In the genomic region with DNA sequence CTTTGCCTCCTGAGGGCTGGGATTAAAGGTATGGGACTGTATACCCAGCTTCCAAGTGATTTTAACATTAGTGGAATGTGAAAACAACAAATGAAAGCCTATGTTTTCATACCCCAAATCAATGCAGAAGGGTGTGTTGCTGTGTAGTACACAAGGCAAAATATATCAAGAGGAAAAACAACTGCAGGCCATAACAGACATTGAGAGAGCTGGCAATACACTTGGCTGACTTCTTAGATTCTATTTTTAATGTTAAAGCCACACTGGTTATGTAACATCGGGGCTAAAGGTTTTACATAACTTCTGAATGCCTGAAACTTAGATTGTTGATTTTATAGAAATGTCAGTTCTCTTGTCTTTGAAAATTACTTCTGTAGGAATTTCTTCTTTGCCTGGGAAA, we compare ENCODE assay signal across 22 mouse cellular contexts. TPM values are rescaled to one million over a fixed set of nuclear protein-coding genes. Genes with fewer than 3 reads are reported as not detected.
DNase-seq lines count a peak whose midpoint lies in the region; ATAC-seq and TF ChIP-seq lines count a peak whose summit lies in the region.
"Had no signal": no experiment of that assay in that cellular context is flagged by ENCODE, and none has a peak within 500 bp of the region (broad histone marks: within the 10 kb centered on the region; RNA-seq: fewer than 3 reads in every experiment).

No protein-coding gene starts in this region.

- no peak for TF ChIP-seq CTCF in gastrocnemius, adult 2 months (IDR thresholded peaks at IDR 0.05)
- TF ChIP-seq CTCF in liver, adult 2 months (IDR thresholded peaks at IDR 0.05; ENCODE audit: low read depth, low read length), result no peak
- no peak for TF ChIP-seq CTCF in testis, adult 2 months (IDR thresholded peaks at IDR 0.05; ENCODE audit: control insufficient read depth, insufficient read depth, insufficient replicate concordance, low read depth, low read length)

- no peak overlapping the region for H3K4me3 ChIP-seq in gastrocnemius, adult 2 months
- no peak overlapping the region for H3K4me3 ChIP-seq in liver, adult 2 months (ENCODE audit: insufficient read depth, low read depth, low read length)
- no peak overlapping the region for H3K4me3 ChIP-seq in liver, embryonic 12.5 days
- H3K4me3 ChIP-seq in testis, adult 2 months (ENCODE audit: control insufficient read depth, low read depth, low read length), result no peak overlapping the region
- H3K4me3 ChIP-seq: embryonic facial prominence, embryonic 13.5 days; heart, embryonic 15.5 days; hindbrain, embryonic 10.5 days; left cerebral cortex, adult 2 months; limb, embryonic 10.5 days; midbrain, embryonic 10.5 days had no signal

- TF ChIP-seq POLR2A in liver, adult 2 months (IDR thresholded peaks at IDR 0.05; ENCODE audit: extremely low read depth, insufficient read depth, low read length), result no peak
- TF ChIP-seq POLR2A in testis, adult 2 months (IDR thresholded peaks at IDR 0.05; ENCODE audit: control insufficient read depth, low read depth, low read length), result no peak

- peaks cover 18% of the 10 kb centered on the region for H3K36me3 ChIP-seq in liver, adult 2 months (ENCODE audit: control insufficient read depth, insufficient read depth, low read length)
- peaks cover 29% of the 10 kb centered on the region for H3K36me3 ChIP-seq in liver, embryonic 12.5 days
- no peaks in the 10 kb centered on the region for H3K36me3 ChIP-seq in testis, adult 2 months (ENCODE audit: control insufficient read depth, insufficient read depth, low read length)

- H3K27ac ChIP-seq in gastrocnemius, adult 2 months, result peak overlapping the region; percentile 83
- H3K27ac ChIP-seq in liver, adult 2 months (replicated peaks; ENCODE audit: insufficient read depth, low read depth, low read length), result no peak overlapping the region
- H3K27ac ChIP-seq in liver, embryonic 12.5 days, result no peak overlapping the region
- 0 out of 2 replicates have a peak overlapping the region, but pooled peaks have one; percentile 21 for H3K27ac ChIP-seq in testis, adult 2 months (ENCODE audit: control insufficient read depth, insufficient read depth, low read depth, low read length)
- H3K27ac ChIP-seq: embryonic facial prominence, embryonic 13.5 days; heart, embryonic 15.5 days; hindbrain, embryonic 10.5 days; left cerebral cortex, adult 2 months; limb, embryonic 10.5 days; macrophage; midbrain, embryonic 10.5 days had no signal

- no peak overlapping the region for H3K9ac ChIP-seq in liver, adult 2 months (ENCODE audit: low read depth, low read length)
- H3K9ac ChIP-seq in liver, embryonic 12.5 days, result no peak overlapping the region
- H3K9ac ChIP-seq: embryonic facial prominence, embryonic 13.5 days; heart, embryonic 15.5 days had no signal

- intact Hi-C loops in gastrocnemius, adult 2 months (cut with DNase I), result no loop called here

- DNase-seq in gastrocnemius, adult 2 months, result no peak
- DNase-seq in gastrocnemius, postnatal 4 days (ENCODE audit: low spot score in 2 of 2), result no peak
- DNase-seq in liver, adult 2 months (ENCODE audit: extremely low read depth, low read depth, low spot score), result peak; percentile 26
- DNase-seq in testis, postnatal 10 days (ENCODE audit: low spot score), result no peak
- DNase-seq in right cerebral cortex, postnatal 4 days, result no peak
- DNase-seq: cerebellum, postnatal 10 days; kidney, adult 11 months; kidney, postnatal 14 days; thymus, adult 18-20 months; thymus, postnatal 4 days had no signal

- no peaks in the 10 kb centered on the region for H3K27me3 ChIP-seq in liver, adult 2 months (ENCODE audit: control insufficient read depth, insufficient read depth, low read length)
- H3K27me3 ChIP-seq in liver, embryonic 12.5 days (replicated peaks), result no peaks in the 10 kb centered on the region
- no peaks in the 10 kb centered on the region for H3K27me3 ChIP-seq in testis, adult 2 months (ENCODE audit: control insufficient read depth, insufficient read depth, low read length)
- H3K27me3 ChIP-seq: CH12.LX; embryonic facial prominence, embryonic 13.5 days; heart, embryonic 15.5 days had no signal

- no peaks in the 10 kb centered on the region for H3K79me2 ChIP-seq in liver, adult 2 months (ENCODE audit: control insufficient read depth, insufficient read depth, low read length)

- no peaks in the 10 kb centered on the region for H3K9me3 ChIP-seq in liver, embryonic 12.5 days (replicated peaks)
- H3K9me3 ChIP-seq: embryonic facial prominence, embryonic 13.5 days; heart, embryonic 15.5 days; limb, embryonic 10.5 days; midbrain, embryonic 10.5 days had no signal

- no peak overlapping the region for H3K4me2 ChIP-seq in liver, embryonic 12.5 days
- H3K4me2 ChIP-seq: embryonic facial prominence, embryonic 13.5 days; heart, embryonic 15.5 days; liver, embryonic 11.5 days had no signal

- ATAC-seq in liver, embryonic 12.5 days, result no peak
- ATAC-seq: forebrain, embryonic 14.5 days had no signal

- no peaks in the 10 kb centered on the region; the same call in 1 of the 2 replicates for H3K4me1 ChIP-seq in liver, adult 2 months (ENCODE audit: control insufficient read depth, insufficient read depth, low read length)
- no peaks in the 10 kb centered on the region for H3K4me1 ChIP-seq in liver, embryonic 12.5 days
- no peaks in the 10 kb centered on the region; the same call in 1 of the 2 replicates for H3K4me1 ChIP-seq in testis, adult 2 months (ENCODE audit: control insufficient read depth, insufficient read depth, low read length)
- H3K4me1 ChIP-seq: embryonic facial prominence, embryonic 13.5 days; hindbrain, embryonic 10.5 days; midbrain, embryonic 10.5 days had no signal

- 31% methylated on average over 1 of the region's 1 CpGs for WGBS in liver, adult 2 months
- 62% methylated on average over 1 of the region's 1 CpGs for WGBS in liver, embryonic 12.5 days (ENCODE audit: insufficient replicate concordance)

RNA-seq across cellular contexts. Expression of a gene that starts 37.5 kb away (rescaled TPM):
- 10 to 100 TPM; 22.1 to 23.2 TPM for total RNA-seq in gastrocnemius, adult 2 months (2021)
- 10 to 100 TPM; 22.7 to 24.2 TPM for total RNA-seq in gastrocnemius, postnatal 4 days (2021)
- 14.0 and 15.7 TPM in 2 replicates for total RNA-seq in liver, adult 2 months (2014; rRNA removed)
- polyA plus RNA-seq in liver, adult 2 months (2012; rRNA removed), result 5.2 and 6.8 TPM in 2 replicates
- polyA plus RNA-seq in liver, embryonic 12.5 days (2016; fragmentation: Nextera tagmentation; extraction: Ambion mirVana), result 19.3 and 20.7 TPM in 2 replicates
- 7.4 and 8.1 TPM in 2 replicates for polyA plus RNA-seq in testis, adult 2 months (2012; rRNA removed)

Comparison
In these comparisons a context has a peak if more than half of its experiments do, and no peak if none do; other contexts are left out.
1. H3K27ac ChIP-seq: peak in gastrocnemius, adult 2 months (single experiment) and testis, adult 2 months (single experiment); none in liver, adult 2 months (single experiment) and liver, embryonic 12.5 days (single experiment).